ENCODE assay signal across 30 mouse cellular contexts in the genomic region with DNA sequence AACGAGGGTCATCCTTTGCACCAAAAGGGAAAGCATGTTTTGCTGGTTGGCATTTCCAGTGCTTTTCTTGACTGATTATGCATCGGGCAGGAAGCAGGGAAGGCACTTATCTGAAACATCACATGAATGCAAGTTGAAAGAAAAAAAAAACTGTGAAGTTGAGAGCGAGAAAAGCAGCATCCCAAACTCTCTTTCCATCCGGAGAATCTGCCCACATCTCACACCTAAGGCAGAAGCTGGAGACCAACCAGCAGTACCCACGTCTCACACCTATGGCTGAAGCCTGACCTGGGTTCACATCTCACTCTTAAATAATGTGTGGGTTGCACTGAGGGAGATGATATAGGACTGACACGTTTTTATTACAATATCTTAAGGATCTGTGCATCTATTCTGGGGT.
"Had no signal": no experiment of that assay in that cellular context is flagged by ENCODE, and none has a peak within 500 bp of the region (broad histone marks: within the 10 kb centered on the region; RNA-seq: fewer than 3 reads in every experiment).

No protein-coding gene starts in this region.

- H3K27ac ChIP-seq: left cerebral cortex, adult 2 months; limb, embryonic 10.5 days; limb, embryonic 12.5 days; limb, embryonic 13.5 days; limb, embryonic 15.5 days; liver, embryonic 12.5 days; liver, embryonic 13.5 days; liver, embryonic 14.5 days; liver, embryonic 15.5 days; lung, embryonic 15.5 days; macrophage; midbrain, embryonic 12.5 days; midbrain, embryonic 13.5 days; midbrain, embryonic 15.5 days had no signal

- DNase-seq: left cerebral cortex, postnatal 4 days; liver; liver, embryonic 13.5 days; liver, postnatal 0 days; lung, adult 18-20 months; lung, adult 2 months; lung, embryonic 14.5 days; lung, postnatal 10 days; lung, postnatal 14 days; lung, postnatal 36 days; lung, postnatal 4 days; midbrain, embryonic 14.5 days had no signal

- H3K36me3 ChIP-seq: limb, embryonic 10.5 days; limb, embryonic 12.5 days; limb, embryonic 13.5 days; limb, embryonic 15.5 days; liver, embryonic 12.5 days; liver, embryonic 13.5 days; liver, embryonic 15.5 days; lung, embryonic 15.5 days; midbrain, embryonic 12.5 days; midbrain, embryonic 13.5 days; midbrain, embryonic 15.5 days had no signal

- H3K9ac ChIP-seq: limb, embryonic 12.5 days; limb, embryonic 13.5 days; limb, embryonic 15.5 days; liver, embryonic 12.5 days; liver, embryonic 13.5 days; liver, embryonic 14.5 days; liver, embryonic 15.5 days; liver, postnatal 0 days; lung, embryonic 14.5 days; lung, embryonic 15.5 days; midbrain, embryonic 12.5 days; midbrain, embryonic 13.5 days; midbrain, embryonic 15.5 days had no signal

- ATAC-seq: liver, embryonic 12.5 days; liver, postnatal 0 days; lung, postnatal 0 days; midbrain, embryonic 13.5 days; midbrain, embryonic 15.5 days; midbrain, embryonic 16.5 days had no signal

- H3K9me3 ChIP-seq: limb, embryonic 10.5 days; limb, embryonic 12.5 days; limb, embryonic 13.5 days; limb, embryonic 15.5 days; liver, embryonic 12.5 days; liver, embryonic 13.5 days; liver, embryonic 15.5 days; lung, embryonic 15.5 days; megakaryocyte, embryonic 14.5 days; midbrain, embryonic 12.5 days; midbrain, embryonic 13.5 days; midbrain, embryonic 15.5 days had no signal

- H3K4me3 ChIP-seq: left cerebral cortex, adult 2 months; limb, embryonic 10.5 days; limb, embryonic 12.5 days; limb, embryonic 13.5 days; limb, embryonic 15.5 days; liver, embryonic 12.5 days; liver, embryonic 13.5 days; liver, embryonic 15.5 days; lung, embryonic 15.5 days; megakaryocyte, embryonic 14.5 days; midbrain, embryonic 12.5 days; midbrain, embryonic 13.5 days; midbrain, embryonic 15.5 days; myocyte had no signal

- H3K27me3 ChIP-seq: limb, embryonic 13.5 days; limb, embryonic 15.5 days; liver, embryonic 12.5 days; liver, embryonic 15.5 days; midbrain, embryonic 13.5 days; midbrain, embryonic 15.5 days had no signal

- H3K4me2 ChIP-seq: limb, embryonic 12.5 days; limb, embryonic 13.5 days; limb, embryonic 15.5 days; liver, embryonic 11.5 days; liver, embryonic 12.5 days; liver, embryonic 13.5 days; liver, embryonic 15.5 days; lung, embryonic 14.5 days; lung, embryonic 15.5 days; midbrain, embryonic 12.5 days; midbrain, embryonic 13.5 days; midbrain, embryonic 15.5 days had no signal

- H3K4me1 ChIP-seq: liver, embryonic 12.5 days; liver, embryonic 13.5 days; liver, embryonic 15.5 days; megakaryocyte, embryonic 14.5 days; midbrain, embryonic 15.5 days had no signal
